Mouse (Mus musculus): ENCODE measurements at regions not wholly inside any gene's neighbourhood (a gene's known extent, or its start where the extent isn't known, plus 50 kb on each side); places are given as distances from the start of the nearest gene placed in this dataset.

DNA sequence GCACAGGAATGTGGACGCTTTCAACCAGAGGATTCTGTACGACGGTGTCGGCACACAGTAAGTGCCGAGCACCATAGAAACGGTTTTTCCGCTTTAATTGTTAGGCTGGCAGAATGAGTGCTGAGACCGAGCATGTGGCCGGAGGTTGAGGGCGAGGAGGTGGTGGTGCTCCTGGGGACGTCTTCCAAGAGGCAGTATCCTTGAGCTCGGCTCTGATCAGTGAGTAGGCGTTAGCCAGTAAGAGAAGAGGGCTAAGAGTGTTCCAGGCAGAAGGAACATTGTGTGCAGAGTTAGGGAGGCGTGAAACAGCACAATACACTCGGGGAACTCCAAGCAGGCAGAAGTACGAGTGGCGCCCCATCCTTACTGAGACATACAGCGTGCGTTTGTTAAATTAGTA lies 113.5 kb upstream of the Mkln1 start:
- 87% methylated on average over 19 of the region's 19 CpGs for WGBS
- Histone ChIP-seq H3K4me3 (replicated peaks) (no peak overlapping the region), H3K27me3 (replicated peaks) (no peaks in the 10 kb centered on the region), H3K9ac (no peak overlapping the region), H3K9me3 (no peaks in the 10 kb centered on the region), H3K27ac (no peak overlapping the region), H3K36me3 (no peaks in the 10 kb centered on the region), H3K4me1 (0 out of 2 replicates have a peak, but pooled peaks cover 4% of the 10 kb centered on the region), H3K4me2 (no peak overlapping the region)
- ATAC-seq (ENCODE audit: insufficient read depth, low FRiP score, low read depth): no peak

DNA sequence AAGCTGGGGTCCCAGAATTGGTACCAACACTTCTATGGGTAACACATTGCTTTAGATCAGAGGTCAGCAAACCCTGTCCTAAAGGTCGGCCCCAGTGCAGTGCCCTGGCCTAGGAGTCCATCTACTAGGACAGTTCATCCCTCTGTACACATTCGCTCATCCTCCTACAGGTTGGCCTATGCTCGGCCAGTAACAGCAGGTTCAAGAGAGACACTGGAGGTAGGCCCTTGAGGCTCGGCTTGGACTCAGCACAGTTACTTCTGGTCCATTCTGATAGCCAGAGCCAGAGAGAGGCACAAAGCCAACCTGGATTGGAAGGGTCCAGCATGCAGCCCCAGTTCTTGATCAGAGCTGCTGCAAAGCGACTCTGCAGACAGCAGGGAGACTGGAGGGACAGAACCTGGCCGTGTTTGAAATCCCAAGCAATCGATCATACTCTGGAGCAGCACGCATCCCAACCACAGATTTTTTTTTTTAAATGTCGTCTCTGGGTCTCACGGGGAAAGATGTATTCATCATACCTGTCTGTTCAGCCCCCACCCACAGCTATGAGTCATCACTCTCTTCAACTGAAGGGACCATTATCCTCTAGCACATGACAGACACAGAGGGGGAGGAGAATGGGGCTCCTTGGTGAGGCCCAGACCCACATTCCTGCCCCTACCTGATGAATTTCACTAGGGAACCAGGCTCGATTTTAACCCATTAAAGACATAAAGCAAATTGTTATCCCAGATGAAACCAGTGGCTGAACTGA lies 112.4 kb upstream of the Mkln1 start:
- no peak for ATAC-seq (ENCODE audit: insufficient read depth, low FRiP score, low read depth)
- Histone ChIP-seq H3K4me2 (no peak overlapping the region), H3K36me3 (no peaks in the 10 kb centered on the region), H3K9ac (no peak overlapping the region), H3K4me3 (replicated peaks) (no peak overlapping the region), H3K9me3 (no peaks in the 10 kb centered on the region), H3K4me1 (0 out of 2 replicates have a peak, but pooled peaks cover 4% of the 10 kb centered on the region), H3K27me3 (replicated peaks) (no peaks in the 10 kb centered on the region), H3K27ac (no peak overlapping the region)
- WGBS: 52% methylated on average over 11 of the region's 11 CpGs

DNA sequence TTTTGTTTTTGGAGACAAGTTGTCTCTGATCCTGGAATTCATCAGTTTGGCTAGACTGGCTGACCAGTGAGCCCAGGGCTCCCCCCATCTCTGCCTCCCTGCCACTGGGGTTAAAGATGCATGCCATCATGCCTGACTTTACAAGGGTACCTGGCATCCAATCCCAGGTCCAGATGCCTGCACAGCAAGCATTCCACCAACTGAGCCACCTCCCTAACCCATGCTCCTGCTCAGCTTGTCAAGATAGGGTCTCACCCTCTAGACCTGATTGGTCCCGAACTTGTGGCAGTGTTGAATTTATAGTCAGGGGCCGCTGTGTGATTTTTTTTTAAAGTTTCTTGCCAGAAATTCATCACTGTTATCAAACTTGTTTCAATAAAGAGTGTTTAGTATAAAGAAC lies 111.4 kb upstream of the Mkln1 start:
- H3K9me3 ChIP-seq: no peaks in the 10 kb centered on the region
- no peak for ATAC-seq (ENCODE audit: insufficient read depth, low FRiP score, low read depth)
- no peak overlapping the region for H3K4me2 ChIP-seq
- no peak overlapping the region for H3K27ac ChIP-seq
- 0 out of 2 replicates have a peak, but pooled peaks cover 4% of the 10 kb centered on the region for H3K4me1 ChIP-seq
- H3K4me3 ChIP-seq (replicated peaks): no peak overlapping the region
- no peaks in the 10 kb centered on the region for H3K36me3 ChIP-seq
- WGBS: 50% methylated on average over 2 of the region's 2 CpGs
- H3K9ac ChIP-seq: no peak overlapping the region
- no peaks in the 10 kb centered on the region for H3K27me3 ChIP-seq (replicated peaks)

DNA sequence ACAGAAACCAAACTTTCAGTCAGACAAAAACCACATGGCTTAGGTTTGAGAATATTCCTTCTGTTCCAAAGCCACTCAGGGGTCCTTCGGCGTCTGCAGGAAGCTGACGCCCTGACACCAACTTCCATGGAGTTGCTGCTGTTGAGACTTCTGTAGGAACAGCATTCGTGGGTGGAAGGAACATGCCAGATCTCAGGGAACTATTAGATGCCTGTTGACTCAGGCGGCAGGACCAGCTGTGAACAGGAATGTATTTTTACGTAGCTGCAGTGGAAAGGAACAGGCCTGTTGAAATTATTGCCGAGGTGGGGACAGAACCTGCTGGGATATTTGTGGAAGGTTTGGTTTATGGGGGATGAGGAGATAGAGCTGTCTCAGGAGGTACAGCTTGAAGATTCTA lies 110.8 kb upstream of the Mkln1 start:
- H3K4me2 ChIP-seq: no peak overlapping the region
- no peak for ATAC-seq (ENCODE audit: insufficient read depth, low FRiP score, low read depth)
- no peak overlapping the region for H3K27ac ChIP-seq
- H3K36me3 ChIP-seq: no peaks in the 10 kb centered on the region
- H3K27me3 ChIP-seq (replicated peaks): no peaks in the 10 kb centered on the region
- H3K9me3 ChIP-seq: no peaks in the 10 kb centered on the region
- no peak overlapping the region for H3K4me3 ChIP-seq (replicated peaks)
- no peak overlapping the region for H3K9ac ChIP-seq
- 28% methylated on average over 7 of the region's 7 CpGs for WGBS
- 0 out of 2 replicates have a peak, but pooled peaks cover 4% of the 10 kb centered on the region for H3K4me1 ChIP-seq

DNA sequence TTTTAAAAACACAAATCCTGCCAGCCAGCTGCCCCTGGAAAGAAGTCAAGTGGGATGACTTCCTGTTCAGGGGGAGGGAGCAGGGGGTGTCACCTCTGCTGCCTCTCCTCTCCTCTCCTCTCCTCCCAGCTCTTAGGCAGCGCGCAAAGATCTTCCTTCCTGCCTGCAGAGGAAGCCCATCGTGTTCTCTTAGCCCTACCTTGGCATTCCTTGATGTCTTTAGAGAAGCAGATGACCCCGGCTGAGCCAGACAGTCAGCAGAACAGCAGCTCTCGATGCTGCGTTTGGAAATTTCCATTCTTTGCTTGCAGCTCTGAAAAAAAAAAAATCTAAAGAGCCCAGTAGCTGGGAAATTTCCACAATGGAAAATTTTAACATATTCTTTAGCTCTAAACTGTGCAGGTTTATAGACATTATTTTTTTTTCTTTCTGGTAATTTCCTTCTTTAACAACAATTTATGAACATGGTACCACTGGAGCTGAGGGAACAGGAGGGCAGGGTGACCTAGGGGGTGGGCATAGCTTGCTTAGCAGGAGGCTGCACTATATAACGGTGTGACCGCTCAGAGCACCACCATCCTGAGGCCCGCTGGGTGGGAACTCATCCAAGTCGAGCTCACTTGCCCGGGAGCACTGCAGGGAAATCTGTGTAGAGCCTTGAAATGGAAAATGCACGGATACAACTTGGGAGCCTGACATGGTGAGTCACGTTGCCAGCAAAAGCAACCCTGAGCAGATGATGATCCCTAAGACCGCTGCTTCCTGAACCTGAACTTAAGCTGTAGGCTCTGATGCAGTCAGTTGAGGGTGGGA lies 109.9 kb upstream of the Mkln1 start:
- WGBS: 31% methylated on average over 14 of the region's 14 CpGs
- ATAC-seq (ENCODE audit: insufficient read depth, low FRiP score, low read depth): no peak

DNA sequence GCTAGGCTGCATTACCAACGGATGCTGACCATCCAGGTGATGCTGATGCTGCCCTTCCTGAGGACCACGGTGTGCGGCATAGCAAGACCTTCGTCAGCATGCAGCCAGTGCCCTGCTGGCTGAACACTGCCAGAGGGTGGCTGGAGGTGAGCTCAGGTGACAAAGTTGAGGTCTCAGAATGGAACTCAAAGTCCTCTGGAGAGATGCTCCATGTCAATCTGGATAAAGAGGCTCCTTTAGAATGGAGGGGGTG lies 109.4 kb upstream of the Mkln1 start:
- Histone ChIP-seq H3K27ac (no peak overlapping the region), H3K36me3 (no peaks in the 10 kb centered on the region), H3K9me3 (no peaks in the 10 kb centered on the region), H3K4me1 (0 out of 2 replicates have a peak, but pooled peaks cover 4% of the 10 kb centered on the region), H3K4me2 (no peak overlapping the region), H3K9ac (no peak overlapping the region), H3K27me3 (replicated peaks) (no peaks in the 10 kb centered on the region), H3K4me3 (replicated peaks) (no peak overlapping the region)
- no peak for ATAC-seq (ENCODE audit: insufficient read depth, low FRiP score, low read depth)
- WGBS: 91% methylated on average over 4 of the region's 4 CpGs

More for the DNA sequence above, 109.9 kb upstream of the Mkln1 start:
- Histone ChIP-seq H3K9me3 (no peaks in the 10 kb centered on the region), H3K27me3 (replicated peaks) (no peaks in the 10 kb centered on the region), H3K4me3 (replicated peaks) (no peak overlapping the region), H3K4me2 (no peak overlapping the region), H3K27ac (no peak overlapping the region), H3K4me1 (0 out of 2 replicates have a peak, but pooled peaks cover 4% of the 10 kb centered on the region), H3K36me3 (no peaks in the 10 kb centered on the region), H3K9ac (no peak overlapping the region)

DNA sequence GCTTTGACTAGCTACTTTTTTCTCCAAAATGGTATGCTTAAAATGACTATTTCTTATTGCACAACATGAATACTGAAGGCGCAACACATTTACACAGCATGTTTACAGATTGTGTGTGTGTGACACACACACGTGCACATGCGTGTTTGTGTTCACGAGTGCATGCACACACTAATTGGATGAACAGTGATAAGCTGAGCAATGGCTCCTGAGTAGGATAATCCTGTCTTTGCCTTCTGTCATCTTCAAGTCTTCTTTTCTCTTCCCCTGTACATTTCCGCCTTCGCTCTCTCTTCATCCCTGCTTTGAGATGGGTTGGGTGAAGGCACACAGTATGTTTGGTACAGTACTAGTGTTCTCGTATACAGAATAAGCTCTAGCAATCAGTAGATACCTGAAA lies 106.5 kb upstream of the Mkln1 start:
- Histone ChIP-seq H3K9me3 (no peaks in the 10 kb centered on the region), H3K9ac (no peak overlapping the region), H3K27me3 (replicated peaks) (no peaks in the 10 kb centered on the region), H3K4me2 (no peak overlapping the region), H3K4me3 (replicated peaks) (no peak overlapping the region), H3K4me1 (0 out of 2 replicates have a peak, but pooled peaks cover 4% of the 10 kb centered on the region), H3K27ac (no peak overlapping the region), H3K36me3 (no peaks in the 10 kb centered on the region)
- ATAC-seq (ENCODE audit: insufficient read depth, low FRiP score, low read depth): no peak
- WGBS: 87% methylated on average over 7 of the region's 7 CpGs

DNA sequence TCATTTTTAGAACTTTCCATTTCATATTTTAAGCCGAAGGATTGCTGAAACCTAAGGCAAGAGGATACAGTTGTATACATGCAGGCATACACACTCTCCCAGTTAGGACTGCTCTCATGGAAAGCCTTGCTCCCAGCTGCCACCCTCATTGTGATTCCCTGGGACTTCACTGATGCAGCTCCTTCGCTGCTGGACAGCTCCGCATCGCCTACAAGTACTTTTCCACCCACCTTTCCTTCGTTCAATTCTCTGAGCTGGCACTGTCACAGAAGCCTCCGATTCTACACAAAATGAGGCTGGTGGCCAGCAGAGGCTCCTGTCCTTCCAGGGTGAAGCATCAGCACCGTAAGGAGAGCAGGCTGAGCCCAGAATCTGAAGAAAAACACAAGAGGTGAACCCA lies 105.5 kb upstream of the Mkln1 start:
- H3K4me1 ChIP-seq: 0 out of 2 replicates have a peak, but pooled peaks cover 4% of the 10 kb centered on the region
- no peak overlapping the region for H3K4me2 ChIP-seq
- H3K9ac ChIP-seq: no peak overlapping the region
- H3K4me3 ChIP-seq (replicated peaks): no peak overlapping the region
- no peaks in the 10 kb centered on the region for H3K9me3 ChIP-seq
- 46% methylated on average over 7 of the region's 7 CpGs for WGBS
- no peak overlapping the region for H3K27ac ChIP-seq
- H3K36me3 ChIP-seq: no peaks in the 10 kb centered on the region
- no peak for ATAC-seq (ENCODE audit: insufficient read depth, low FRiP score, low read depth)
- no peaks in the 10 kb centered on the region for H3K27me3 ChIP-seq (replicated peaks)

DNA sequence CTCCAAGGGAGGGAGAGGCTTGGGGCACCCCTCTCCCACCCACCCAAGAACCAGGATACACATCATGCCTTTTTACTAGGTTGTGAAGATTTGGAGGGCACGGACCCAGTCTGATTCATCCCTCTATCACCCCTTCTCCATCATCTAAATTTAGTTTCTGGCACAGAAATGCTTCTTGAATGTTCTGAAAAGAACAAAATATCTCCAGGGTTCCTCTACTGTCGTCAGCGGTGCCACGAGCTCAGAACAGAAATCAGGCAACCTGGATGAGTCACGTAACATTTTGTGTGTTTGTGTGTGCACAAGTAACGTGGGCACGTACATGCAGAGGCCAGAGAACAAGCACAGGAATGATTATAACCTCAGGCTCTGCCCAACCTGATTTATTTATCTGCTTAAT lies 99.1 kb upstream of the Mkln1 start:
- no peak overlapping the region for H3K27ac ChIP-seq
- 80% methylated on average over 7 of the region's 7 CpGs for WGBS
- no peaks in the 10 kb centered on the region for H3K36me3 ChIP-seq
- H3K4me2 ChIP-seq: no peak overlapping the region
- no peaks in the 10 kb centered on the region for H3K27me3 ChIP-seq (replicated peaks)
- no peaks in the 10 kb centered on the region for H3K4me1 ChIP-seq
- no peak overlapping the region for H3K9ac ChIP-seq
- H3K9me3 ChIP-seq: no peaks in the 10 kb centered on the region
- no peak overlapping the region for H3K4me3 ChIP-seq (replicated peaks)
- no peak for ATAC-seq (ENCODE audit: insufficient read depth, low FRiP score, low read depth)

DNA sequence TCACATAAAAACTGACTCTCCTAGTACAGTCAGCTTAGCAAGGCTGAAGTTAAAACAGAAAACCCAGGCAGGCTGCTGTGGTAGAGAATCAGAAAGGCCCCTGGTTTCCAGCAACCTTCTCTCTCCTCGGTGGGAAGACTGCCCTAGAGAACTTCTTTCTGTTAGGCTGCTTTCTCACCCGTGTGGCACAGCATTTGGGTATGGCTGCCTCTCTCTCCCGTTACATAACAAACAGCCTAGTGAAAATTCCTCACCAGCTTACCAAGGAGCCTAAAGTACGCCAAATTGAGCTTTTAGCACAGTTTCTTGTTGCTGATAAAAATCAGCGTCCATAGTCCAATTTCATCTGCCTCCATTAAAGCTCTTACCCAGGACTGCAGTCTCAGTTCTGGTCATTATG lies 92.8 kb upstream of the Mkln1 start:
- WGBS: 51% methylated on average over 5 of the region's 5 CpGs
- no peak for ATAC-seq (ENCODE audit: insufficient read depth, low FRiP score, low read depth)
- Histone ChIP-seq H3K9me3 (no peaks in the 10 kb centered on the region), H3K27me3 (replicated peaks) (no peaks in the 10 kb centered on the region), H3K4me1 (no peaks in the 10 kb centered on the region), H3K4me2 (no peak overlapping the region), H3K4me3 (replicated peaks) (no peak overlapping the region), H3K36me3 (no peaks in the 10 kb centered on the region), H3K27ac (no peak overlapping the region), H3K9ac (no peak overlapping the region)

DNA sequence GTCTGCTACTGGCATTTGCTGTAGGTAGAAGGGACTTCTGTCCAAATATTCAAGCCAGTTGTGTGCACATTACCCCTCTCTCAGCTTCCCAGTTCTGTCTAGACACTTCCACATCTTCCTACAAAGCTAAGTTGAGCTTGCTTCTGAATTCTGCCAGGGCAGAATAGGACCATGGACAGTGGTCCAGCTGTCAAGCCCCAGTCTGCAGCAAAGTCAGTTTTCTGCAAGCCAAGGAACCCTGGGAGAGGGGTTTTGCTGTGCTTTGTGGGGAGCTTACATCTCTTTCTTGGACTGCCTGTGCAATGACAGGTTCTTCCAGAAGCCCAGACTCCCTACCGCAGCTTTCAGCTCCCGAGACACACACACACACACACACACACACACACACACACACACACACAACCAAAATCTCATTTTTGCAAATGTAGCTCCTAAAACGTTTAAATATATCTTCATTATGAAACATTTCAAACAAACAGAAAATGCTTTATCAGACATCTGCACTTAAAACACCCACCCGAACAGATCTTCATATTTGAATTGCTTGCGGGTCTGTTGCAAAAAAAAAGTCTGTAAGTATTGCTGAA lies 91.4 kb upstream of the Mkln1 start:
- no peak overlapping the region for H3K4me3 ChIP-seq (replicated peaks)
- 43% methylated on average over 5 of the region's 5 CpGs for WGBS
- ATAC-seq (ENCODE audit: insufficient read depth, low FRiP score, low read depth): no peak

DNA sequence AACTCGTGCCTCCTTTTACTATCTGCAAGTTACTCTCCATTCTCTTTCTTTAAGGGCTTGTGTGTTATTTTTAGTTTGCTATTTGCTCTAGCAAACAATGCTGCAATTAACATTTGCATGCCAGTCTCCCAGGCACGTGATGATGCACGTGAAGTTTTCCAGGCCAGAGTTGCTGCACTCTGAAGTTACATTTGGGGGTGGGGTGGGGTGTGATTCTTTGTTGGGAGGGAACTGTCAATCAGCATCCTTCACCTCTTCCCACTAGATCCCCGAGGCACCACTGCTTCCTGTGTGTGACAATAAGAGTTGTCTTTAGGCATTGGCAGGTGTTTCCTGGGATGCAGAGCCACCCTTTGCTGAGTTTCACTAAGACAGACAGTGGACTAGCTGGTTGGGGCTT lies 90.6 kb upstream of the Mkln1 start:
- 22% methylated on average over 4 of the region's 4 CpGs for WGBS
- H3K27ac ChIP-seq: no peak overlapping the region

More for the DNA sequence above, 91.4 kb upstream of the Mkln1 start:
- Histone ChIP-seq H3K9me3 (no peaks in the 10 kb centered on the region), H3K4me1 (no peaks in the 10 kb centered on the region), H3K27ac (no peak overlapping the region), H3K9ac (no peak overlapping the region), H3K36me3 (no peaks in the 10 kb centered on the region), H3K27me3 (replicated peaks) (no peaks in the 10 kb centered on the region), H3K4me2 (no peak overlapping the region)

More for the DNA sequence above, 90.6 kb upstream of the Mkln1 start:
- H3K27me3 ChIP-seq (replicated peaks): no peaks in the 10 kb centered on the region
- H3K36me3 ChIP-seq: no peaks in the 10 kb centered on the region
- no peak overlapping the region for H3K4me3 ChIP-seq (replicated peaks)
- no peaks in the 10 kb centered on the region for H3K9me3 ChIP-seq
- no peak overlapping the region for H3K9ac ChIP-seq
- ATAC-seq (ENCODE audit: insufficient read depth, low FRiP score, low read depth): no peak
- H3K4me2 ChIP-seq: no peak overlapping the region
- H3K4me1 ChIP-seq: no peaks in the 10 kb centered on the region
